Mouse (Mus musculus): ENCODE data around the gene Ano10.
A peak's percentile ranks its signal among the peaks of the same experiment; 100 is the strongest.
"Not testable (repeated sequence)": the region's sequence is repeated elsewhere in the genome, so short reads cannot be mapped to it uniquely, and the experiment has no call there.

Gene Ano10

DNA sequence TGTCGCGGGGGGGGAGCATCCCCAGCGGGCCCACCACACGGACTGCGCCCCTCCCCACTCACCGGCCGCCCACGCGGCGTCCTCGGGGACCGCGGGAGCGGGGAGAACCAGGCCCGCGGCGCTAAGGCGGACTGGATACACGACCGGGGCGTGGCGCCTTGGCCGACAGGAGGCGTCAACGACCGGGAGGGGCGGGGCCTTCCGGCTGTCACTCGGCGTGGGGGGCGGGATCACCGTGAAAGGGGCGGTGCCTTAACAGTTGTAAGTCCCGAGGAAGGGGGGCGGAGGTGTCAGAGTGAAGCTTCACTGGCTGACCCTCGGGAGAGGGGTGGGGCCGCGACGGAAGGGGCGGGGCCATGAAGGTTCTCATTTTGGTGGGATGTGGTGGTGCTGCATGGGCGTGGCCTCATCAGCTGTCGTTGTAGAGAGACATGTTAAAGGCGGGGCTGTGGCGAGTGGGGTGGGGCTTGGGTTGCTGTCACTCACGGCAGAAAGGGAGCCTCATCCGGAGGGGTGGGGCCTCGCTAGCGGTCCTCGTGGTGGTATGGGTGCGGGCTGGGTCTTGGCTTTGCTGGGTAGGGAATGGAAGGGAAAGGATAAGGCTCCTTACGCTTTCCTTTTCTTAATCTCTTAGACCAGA lies at the start of gene Ano10:
Gene Ano10, minus strand, starts transcription at position 182 of the 640 bp plus-strand sequence.
- DNase-seq (ENCODE audit: low read depth): peak; percentile 99

- DNase-seq (ENCODE audit: low read depth): no peak
These were observed 49.2 kb upstream of the Ano10 start for GRCm38 (mm10) chr9:122343399-122343798.

DNA sequence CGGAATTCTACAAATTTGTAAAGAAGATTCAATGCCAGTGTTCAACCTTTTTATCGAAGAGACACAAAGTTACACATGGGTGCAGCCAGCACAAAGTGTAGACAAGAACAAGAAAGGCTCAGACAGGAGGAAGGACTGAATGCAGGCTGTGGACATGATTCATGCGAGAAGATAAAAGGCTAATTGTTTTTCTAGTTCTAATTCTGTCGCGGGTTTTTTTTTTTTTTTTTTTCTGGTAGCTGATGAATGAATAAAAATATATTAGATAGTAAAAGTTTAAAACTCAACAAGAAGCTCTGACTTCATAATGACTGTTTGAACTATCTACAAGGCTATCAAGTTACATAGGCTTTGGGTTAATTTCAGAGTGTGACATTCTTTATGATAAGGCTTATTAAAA lies 45.7 kb upstream of the Ano10 start:
- no peak for DNase-seq (ENCODE audit: low read depth)

GRCm38 (mm10) chr9:122337510-122337931 lies 43.3 kb upstream of the Ano10 start:
- no peak for DNase-seq (ENCODE audit: low read depth)

DNA sequence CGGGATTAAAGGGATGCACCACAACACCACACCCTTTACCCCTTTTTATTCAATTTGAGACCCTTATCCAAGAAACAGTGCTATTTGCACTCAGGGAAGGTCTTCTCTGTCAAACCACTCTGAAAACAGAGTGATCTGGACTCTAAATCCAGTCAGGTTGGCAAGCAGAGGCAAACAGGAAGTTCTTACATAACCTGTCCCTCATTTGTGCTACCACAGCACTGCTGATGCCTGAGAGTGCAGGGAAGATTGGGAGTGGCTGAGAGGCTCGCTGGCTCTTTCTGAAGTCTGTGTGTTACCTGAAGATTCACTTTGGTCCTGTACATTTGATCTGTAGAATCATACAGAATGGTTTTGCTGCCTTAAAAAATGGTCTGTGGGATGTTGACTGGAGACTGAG lies 42.5 kb upstream of the Ano10 start:
- no peak for DNase-seq (ENCODE audit: low read depth)

- DNase-seq (ENCODE audit: low read depth): no peak
These were observed 34.0 kb upstream of the Ano10 start for GRCm38 (mm10) chr9:122328199-122328598.

- no peak for DNase-seq (ENCODE audit: low read depth)
These were observed 31.8 kb upstream of the Ano10 start for GRCm38 (mm10) chr9:122325996-122326395.

- DNase-seq (ENCODE audit: low read depth): no peak
These were observed 28.1 kb upstream of the Ano10 start for GRCm38 (mm10) chr9:122322356-122322755.

DNA sequence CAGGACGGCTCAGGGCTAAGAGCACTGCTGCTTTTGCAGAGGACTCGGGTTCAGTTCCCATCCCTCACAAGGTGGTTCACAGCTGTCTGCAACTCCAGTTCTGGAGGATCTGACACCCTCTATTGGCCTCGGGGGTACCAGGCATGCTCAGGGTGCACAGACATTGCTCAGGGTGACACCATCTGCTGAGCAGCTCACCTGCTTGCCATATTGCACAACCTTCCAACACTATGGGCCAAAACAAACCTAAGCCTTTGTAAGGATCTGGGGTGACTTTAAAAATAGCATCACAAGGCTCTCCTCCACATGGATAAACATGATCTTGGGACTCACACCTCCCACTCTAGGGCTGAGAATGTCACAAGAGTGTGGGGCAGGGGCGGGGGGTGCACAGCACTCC lies 26.4 kb upstream of the Ano10 start:
- no peak for DNase-seq (ENCODE audit: low read depth)

DNA sequence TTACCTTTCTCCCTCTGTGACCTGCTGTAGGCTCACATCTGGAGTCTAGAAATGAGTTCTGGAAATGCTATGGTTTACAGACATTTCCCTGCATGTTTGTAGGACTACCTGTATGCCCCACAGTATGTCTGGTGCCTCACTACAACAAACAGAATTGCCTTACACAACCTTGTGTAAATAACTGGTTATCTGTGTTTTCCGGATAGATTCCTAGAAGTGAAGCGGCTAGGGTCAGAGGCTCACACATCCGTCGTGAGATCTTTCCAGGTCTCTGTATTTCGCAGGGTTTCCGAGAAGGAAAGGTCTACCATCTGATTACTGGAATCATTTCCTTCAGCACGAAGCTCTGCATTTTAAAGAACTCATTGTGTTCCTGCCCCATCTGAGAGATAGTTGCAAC lies 22.3 kb upstream of the Ano10 start:
- no peak for DNase-seq (ENCODE audit: low read depth)

DNA sequence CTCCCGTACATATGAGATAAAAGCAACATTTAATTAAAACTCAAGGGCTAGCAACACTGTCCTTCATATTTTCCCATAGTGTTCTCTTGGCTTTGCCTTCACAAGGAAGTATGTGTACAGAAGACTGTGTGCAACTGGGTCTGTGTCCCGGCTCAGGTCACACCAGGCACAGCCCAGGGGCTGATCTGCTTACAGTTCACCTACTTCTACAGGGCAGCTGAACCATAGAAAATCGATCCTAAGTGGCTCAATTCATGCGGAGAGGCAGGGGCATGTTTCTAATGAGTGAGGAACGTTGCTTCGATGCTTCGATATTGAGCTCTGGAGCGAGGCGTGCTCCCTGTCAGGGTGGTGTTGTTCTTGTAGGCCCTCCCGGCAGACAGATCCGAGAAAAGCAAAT lies 21.3 kb upstream of the Ano10 start:
- no peak for DNase-seq (ENCODE audit: low read depth)

- no peak for DNase-seq (ENCODE audit: low read depth)
These were observed 20.7 kb upstream of the Ano10 start for GRCm38 (mm10) chr9:122314942-122315341.

- DNase-seq (ENCODE audit: low read depth): no peak
These were observed 20.2 kb upstream of the Ano10 start for GRCm38 (mm10) chr9:122314386-122314785.

GRCm38 (mm10) chr9:122313128-122313527 lies 18.9 kb upstream of the Ano10 start:
- not testable (repeated sequence) for DNase-seq (ENCODE audit: low read depth)

- no peak for DNase-seq (ENCODE audit: low read depth)
These were observed 18.2 kb upstream of the Ano10 start for GRCm38 (mm10) chr9:122312296-122312990.

DNA sequence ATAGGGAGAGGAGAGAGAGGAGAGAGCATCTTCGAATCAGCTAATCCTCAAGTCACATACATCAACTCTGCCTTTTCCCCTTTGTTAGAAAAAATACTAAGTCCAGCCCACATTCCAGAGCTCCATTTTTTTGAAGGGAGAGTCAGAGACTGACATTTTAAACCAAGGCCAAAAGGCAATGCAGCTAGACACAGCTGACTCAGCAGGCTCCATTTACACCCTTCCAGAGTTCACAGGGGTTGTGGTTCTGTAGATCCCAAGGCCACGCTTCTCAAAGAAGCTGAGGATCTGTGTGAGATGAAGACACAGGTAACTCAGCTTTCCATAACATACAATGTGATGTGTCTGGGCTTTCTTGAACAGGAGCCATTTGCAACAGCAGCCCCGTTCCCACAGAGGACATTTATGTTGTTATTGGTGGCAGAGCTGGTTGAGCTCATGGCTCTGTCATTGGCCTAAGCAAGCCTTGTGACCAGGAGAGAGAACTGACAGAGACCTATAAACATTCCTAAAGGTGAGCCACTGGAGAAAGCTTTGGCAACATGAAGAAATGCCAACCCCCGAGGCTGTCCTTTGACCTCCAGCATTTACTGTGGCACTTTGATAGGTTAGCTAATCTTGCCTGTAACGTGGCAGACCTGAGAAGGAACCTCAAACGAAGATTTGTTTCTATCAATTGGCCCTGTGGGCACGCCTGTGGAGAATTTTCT lies 17.0 kb upstream of the Ano10 start:
- peak; percentile 27 for DNase-seq (ENCODE audit: low read depth)

- DNase-seq (ENCODE audit: low read depth): peak; percentile 92
These were observed 16.4 kb upstream of the Ano10 start for GRCm38 (mm10) chr9:122310613-122311049.

GRCm38 (mm10) chr9:122309013-122309980 lies 15.1 kb upstream of the Ano10 start:
- no peak for DNase-seq (ENCODE audit: low read depth)

DNA sequence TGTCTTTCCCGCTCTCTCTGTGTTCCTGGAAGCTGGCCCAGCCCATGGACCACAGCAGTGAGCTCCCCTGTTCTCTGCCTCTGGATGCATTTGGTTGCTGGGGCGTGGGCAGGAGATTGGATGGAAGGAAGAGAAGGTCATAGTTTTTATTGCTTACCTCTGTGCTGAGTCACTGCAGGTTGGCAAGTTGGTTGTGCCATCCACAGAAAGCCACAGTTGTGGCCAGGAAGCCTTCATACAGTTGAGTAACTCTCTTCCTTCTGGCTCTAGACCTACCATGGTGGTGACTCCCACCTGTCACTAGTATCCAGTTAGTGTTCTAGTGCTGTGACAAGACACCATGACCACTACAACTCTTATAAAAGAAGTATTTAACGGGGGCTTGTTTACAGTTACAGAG lies 11.1 kb upstream of the Ano10 start:
- DNase-seq (ENCODE audit: low read depth): no peak

DNA sequence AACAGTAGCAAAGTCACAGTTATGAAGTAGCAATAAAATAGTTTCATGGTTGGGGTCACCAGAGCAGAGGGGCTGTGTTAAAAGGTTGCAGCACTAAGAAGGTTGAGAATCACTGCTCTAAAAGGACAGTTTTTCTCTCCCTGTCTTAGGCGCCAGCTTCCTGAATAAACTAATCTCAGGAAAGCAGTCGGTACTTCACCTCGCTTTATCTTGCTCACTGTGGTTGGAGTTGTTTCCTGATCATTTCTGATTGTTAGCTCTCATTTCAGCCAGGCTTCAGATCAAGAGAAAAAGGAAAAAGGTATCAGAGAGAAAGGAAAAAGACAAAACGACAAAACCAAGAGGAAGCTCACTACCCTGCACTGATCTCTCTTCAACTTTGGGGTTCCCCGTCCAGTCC lies 1.9 kb upstream of the Ano10 start:
- peak; percentile 39 for DNase-seq (ENCODE audit: low read depth)

- peak; percentile 51 for DNase-seq (ENCODE audit: low read depth)
These were observed 1.2 kb upstream of the Ano10 start for GRCm38 (mm10) chr9:122295396-122295795.

DNA sequence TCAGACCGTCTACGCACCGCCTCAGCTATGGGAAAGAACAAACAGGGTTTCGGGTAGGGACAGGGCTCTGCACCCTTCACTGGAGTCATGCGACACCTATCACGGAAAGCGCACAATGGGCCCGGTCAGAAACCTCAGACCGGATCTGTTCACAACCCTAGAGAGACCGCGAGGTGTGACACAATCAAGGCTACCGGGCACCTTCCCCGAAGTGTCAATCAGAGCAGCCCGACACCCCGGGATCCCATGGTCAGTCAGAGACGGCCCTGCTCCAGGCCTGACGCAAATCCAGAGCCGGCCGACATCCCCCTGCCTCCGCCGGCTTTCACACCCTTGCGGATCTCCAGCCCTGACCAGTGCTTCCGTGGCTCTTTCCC lies 370 bp downstream of the Ano10 start:
- no peak for DNase-seq (ENCODE audit: low read depth)
